Mouse (Mus musculus) c-Kit-positive CD71-positive TER-119-positive erythroid progenitor cells, embryonic 14.5 days (primary cell): Measurements from ENCODE around the gene Tmem219.

Source experiments
- DNase-seq: peaks from one replicate; pipeline ENCODE4 v3.0.0-alpha.2; 2013; ENCODE audit warnings: low spot score

Tmem219 gene

GRCm38 (mm10) chr7:126862147-126862784, 60.5 kb downstream of the Tmem219 start, which contains the start of gene Ino80e:
TSS of gene Ino80e (minus strand) at chr7:126862377.
- DNase-seq = peak; percentile 95

GRCm38 (mm10) chr7:126861429-126862130, 61.1 kb downstream of the Tmem219 start, which contains the start of gene Hirip3:
TSS of gene Hirip3 (plus strand) at chr7:126861972.
- DNase-seq = peak; percentile 93

GRCm38 (mm10) chr7:126860987-126861386, 61.7 kb downstream of the Tmem219 start:
- DNase-seq = no peak

GRCm38 (mm10) chr7:126856741-126857420, 65.8 kb downstream of the Tmem219 start:
- no peak for DNase-seq

GRCm38 (mm10) chr7:126855641-126856040, 67.1 kb downstream of the Tmem219 start:
- DNase-seq = no peak

GRCm38 (mm10) chr7:126853454-126853853, 69.3 kb downstream of the Tmem219 start:
- no peak for DNase-seq

GRCm38 (mm10) chr7:126851192-126851591, 71.5 kb downstream of the Tmem219 start:
- DNase-seq = no peak

GRCm38 (mm10) chr7:126850161-126850560, 72.6 kb downstream of the Tmem219 start:
- no peak for DNase-seq

GRCm38 (mm10) chr7:126848794-126849193, 73.9 kb downstream of the Tmem219 start:
- DNase-seq = no peak

GRCm38 (mm10) chr7:126847421-126848398, 75.0 kb downstream of the Tmem219 start:
- DNase-seq = no peak

GRCm38 (mm10) chr7:126847116-126847420, 75.6 kb downstream of the Tmem219 start, which contains the start of gene Doc2a:
TSS of gene Doc2a (plus strand) at chr7:126847416.
- DNase-seq = no peak

GRCm38 (mm10) chr7:126845516-126845915, 77.2 kb downstream of the Tmem219 start:
- no peak for DNase-seq

GRCm38 (mm10) chr7:126843276-126843675, 79.4 kb downstream of the Tmem219 start:
- no peak for DNase-seq
